In the genomic region with DNA sequence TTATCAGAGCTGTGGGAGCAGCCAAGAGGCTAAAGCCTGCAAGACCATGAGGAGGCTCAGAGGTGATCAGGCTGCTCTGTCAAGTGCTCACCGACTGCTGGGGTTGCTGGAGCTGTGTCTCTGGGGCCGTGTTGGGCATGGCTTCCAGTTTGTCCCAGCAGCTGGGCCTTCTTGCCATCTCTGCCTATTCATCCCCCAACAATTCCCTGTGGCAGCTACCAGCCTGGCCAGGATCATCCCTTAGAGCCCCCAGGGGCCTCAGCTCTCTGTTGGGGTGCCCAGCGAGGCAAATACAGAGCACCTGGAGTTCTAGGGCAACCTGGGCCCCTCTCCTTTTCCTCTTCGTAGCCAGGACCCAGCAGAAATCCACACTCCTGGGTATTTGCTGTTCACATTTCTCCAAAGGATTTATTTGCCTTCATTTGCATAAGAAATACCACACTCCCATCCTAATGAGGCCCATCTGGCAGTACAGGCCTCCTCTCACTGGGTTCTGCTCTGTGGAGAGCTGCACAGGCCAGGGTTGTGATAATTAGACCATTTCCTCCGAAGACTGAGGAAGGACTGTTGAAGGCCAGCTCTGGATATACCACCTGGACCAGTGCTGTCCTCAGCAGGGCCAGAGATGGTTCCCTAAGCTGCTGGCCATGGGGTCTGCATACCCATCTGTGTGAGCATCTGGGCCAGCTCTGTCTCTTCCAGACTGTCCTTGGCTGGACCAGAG, we compare ENCODE assay signal across 11 mouse cellular contexts.
DNase-seq lines count a peak whose midpoint lies in the region; ATAC-seq lines count a peak whose summit lies in the region.
"Had no signal": no experiment of that assay in that cellular context is flagged by ENCODE, and none has a peak within 500 bp of the region (broad histone marks: within the 10 kb centered on the region; RNA-seq: fewer than 3 reads in every experiment).

No protein-coding gene starts in this region.

- peak; percentile 95 for ATAC-seq in forebrain, embryonic 14.5 days
- ATAC-seq: intestine, embryonic 16.5 days; Patski had no signal

- WGBS in forebrain, embryonic 14.5 days = 4% methylated on average over 5 of the region's 5 CpGs

- no peaks in the 10 kb centered on the region for H3K27me3 ChIP-seq in forebrain, embryonic 14.5 days (replicated peaks; ENCODE audit: control insufficient read depth, insufficient read depth, low read length)
- H3K27me3 ChIP-seq: heart, embryonic 13.5 days had no signal

- H3K36me3 ChIP-seq in forebrain, embryonic 14.5 days (ENCODE audit: control insufficient read depth, insufficient read depth, low read length) = no peaks in the 10 kb centered on the region
- H3K36me3 ChIP-seq: heart, embryonic 13.5 days had no signal

- H3K9ac ChIP-seq in forebrain, embryonic 14.5 days (ENCODE audit: low read length) = no peak overlapping the region
- H3K9ac ChIP-seq: heart, embryonic 13.5 days had no signal

- peak; percentile 64 for DNase-seq in left cerebral cortex, postnatal 4 days
- DNase-seq in left cerebral cortex, adult 9 months (ENCODE audit: low spot score in 2 of 2) = no peak
- peak; percentile 82 for DNase-seq in forebrain, embryonic 14.5 days (ENCODE audit: low spot score)
- peak; percentile 23 to 39 for DNase-seq in layer of hippocampus, postnatal 10 days (ENCODE audit: low spot score in 2 of 2)
- DNase-seq in spleen, postnatal 14 days (ENCODE audit: low spot score in 2 of 2) = no peak
- DNase-seq in embryo, embryonic 9.5 days (ENCODE audit: extremely low spot score) = no peak
- DNase-seq in thymus, postnatal 25 days = no peak
- DNase-seq in cerebellum, postnatal 36 days = no peak

- no peaks in the 10 kb centered on the region for H3K9me3 ChIP-seq in forebrain, embryonic 14.5 days (replicated peaks; ENCODE audit: control insufficient read depth, low read length)

- H3K4me3 ChIP-seq in forebrain, embryonic 14.5 days (ENCODE audit: low read depth, low read length) = no peak overlapping the region
- H3K4me3 ChIP-seq: heart, embryonic 13.5 days had no signal

- intact Hi-C loops in left cerebral cortex, postnatal 4 days (cut with DNase I) = no loop called here

- 0 out of 2 replicates have a peak overlapping the region, but pooled peaks have one; percentile 9 for H3K4me2 ChIP-seq in forebrain, embryonic 14.5 days (ENCODE audit: low read length)
- H3K4me2 ChIP-seq: heart, embryonic 13.5 days had no signal

- peak overlapping the region; percentile 90 for H3K27ac ChIP-seq in forebrain, embryonic 14.5 days (ENCODE audit: low read depth, low read length)
- H3K27ac ChIP-seq: heart, embryonic 13.5 days had no signal

- peaks cover 15% of the 10 kb centered on the region for H3K4me1 ChIP-seq in forebrain, embryonic 14.5 days (ENCODE audit: control insufficient read depth, insufficient read depth, low read length)

Comparison
In these comparisons a context has a peak if more than half of its experiments do, and no peak if none do; other contexts are left out.
1. DNase-seq: peak in left cerebral cortex, postnatal 4 days (single experiment), forebrain, embryonic 14.5 days (single experiment) and layer of hippocampus, postnatal 10 days (2 of 2); none in left cerebral cortex, adult 9 months (0 of 2), spleen, postnatal 14 days (0 of 2), embryo, embryonic 9.5 days (single experiment), thymus, postnatal 25 days (single experiment) and cerebellum, postnatal 36 days (0 of 2).